Mouse (Mus musculus): ENCODE measurements around the gene Fcrl1.

Gene Fcrl1

DNA sequence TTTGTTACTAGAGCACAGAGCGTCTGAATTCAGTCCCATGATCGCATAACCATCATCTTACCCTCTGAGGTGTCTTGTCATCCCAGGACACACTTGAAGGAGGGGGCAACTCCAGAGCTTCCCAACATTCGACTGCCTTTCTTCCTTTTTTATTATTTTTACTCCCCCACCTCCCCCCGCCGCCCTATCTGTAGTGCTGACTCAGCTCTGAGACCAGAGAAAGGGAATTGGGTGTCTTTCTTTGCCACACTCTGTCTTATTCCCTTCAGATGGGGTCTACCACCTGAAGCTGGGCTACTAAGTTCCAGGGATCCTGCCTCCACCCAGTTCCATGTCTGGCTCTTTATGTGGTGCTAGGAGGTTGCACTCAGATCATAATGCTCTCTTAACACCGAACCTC, 34.4 kb downstream of the Fcrl1 start:
- DNase-seq (ENCODE audit: low spot score in 2 of 2), result no peak

DNA sequence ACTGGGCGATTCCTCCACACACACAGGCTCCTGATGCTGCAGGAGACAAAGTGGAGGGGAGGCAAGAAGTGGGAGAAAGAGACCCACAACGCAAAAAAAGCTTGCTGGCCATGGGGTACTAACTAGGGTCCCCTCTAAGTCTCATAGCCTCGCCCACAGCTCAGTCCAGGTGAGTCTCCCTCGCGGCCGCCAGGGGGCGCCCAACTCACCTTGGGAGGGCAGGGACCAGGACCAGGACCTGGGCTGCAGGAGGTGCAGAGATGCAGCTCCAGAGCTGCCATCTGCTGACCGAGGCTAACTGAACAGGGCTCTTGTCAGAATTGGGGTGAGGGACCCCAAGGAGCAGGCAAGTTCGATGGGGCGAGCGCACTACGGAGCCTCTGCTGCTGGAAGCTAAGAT, 35.0 kb downstream of the Fcrl1 start:
- no peak for DNase-seq (ENCODE audit: low spot score in 2 of 2)

DNA sequence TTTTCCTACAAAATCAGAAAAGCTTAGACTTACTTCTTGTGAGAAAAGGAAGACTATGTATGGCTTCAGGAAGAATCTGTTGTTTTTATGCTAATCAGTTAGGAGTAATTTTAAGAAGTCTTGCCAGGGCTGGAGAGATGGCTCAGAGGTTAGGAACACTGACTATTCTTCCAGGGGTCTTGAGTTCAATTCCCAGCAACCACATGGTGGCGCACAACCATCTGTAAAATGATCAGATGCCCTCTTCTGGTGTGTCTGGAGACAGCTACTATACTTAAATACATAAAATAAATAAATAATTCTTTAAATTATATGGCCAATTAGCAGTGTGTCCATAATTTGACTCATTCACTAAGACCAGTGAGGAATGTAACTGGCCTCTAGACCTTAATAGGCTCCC, 44.5 kb downstream of the Fcrl1 start:
- no peak for DNase-seq (ENCODE audit: low spot score in 2 of 2)

DNA sequence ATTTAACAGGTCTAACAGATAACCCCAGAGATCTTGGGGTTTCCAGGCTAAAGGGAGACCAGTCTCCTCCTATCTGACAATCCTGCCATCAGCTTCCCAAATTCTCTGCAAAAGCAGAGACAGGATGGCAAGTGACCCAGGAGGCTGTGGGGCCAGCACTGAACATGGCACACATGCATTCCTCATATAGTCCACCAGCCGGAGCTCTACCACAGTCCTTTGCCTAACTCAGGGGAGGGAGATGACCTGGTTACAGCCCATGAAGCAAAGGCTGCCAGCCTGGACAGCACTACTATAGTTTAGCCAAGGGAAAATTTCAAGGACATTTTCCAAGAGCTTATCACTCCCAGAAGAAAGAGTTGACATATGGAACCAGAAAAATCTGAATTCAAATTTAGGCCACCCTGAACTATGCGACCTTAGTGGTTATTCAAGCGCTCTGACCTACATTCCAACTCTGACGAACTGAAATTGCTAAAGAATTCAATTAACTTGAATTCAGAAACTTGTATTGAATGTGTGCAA, 46.3 kb downstream of the Fcrl1 start:
- no peak for DNase-seq (ENCODE audit: low spot score in 2 of 2)

DNA sequence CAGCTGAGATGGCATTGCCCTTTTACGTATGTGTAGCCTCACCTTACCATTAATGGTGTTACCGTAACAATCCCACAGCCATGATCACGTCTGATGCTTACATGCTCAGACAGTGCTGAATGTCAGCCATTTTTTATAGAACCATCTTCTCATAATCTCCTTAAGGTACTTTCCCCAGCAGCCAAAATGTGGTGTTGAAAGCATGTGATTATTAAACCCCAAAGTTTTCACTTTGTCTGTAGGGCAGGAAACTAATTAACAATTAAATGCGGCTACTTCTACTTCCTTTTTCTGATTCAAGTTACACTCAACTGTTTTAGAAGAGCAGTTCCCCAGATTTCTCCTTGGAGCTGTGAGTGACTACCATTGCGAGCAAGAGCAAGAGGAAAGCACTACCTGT, 59.3 kb downstream of the Fcrl1 start, which contains the start of gene Fcrl5:
Fcrl5 (plus strand) TSS at position 295 of the 400 bp plus-strand sequence.
- DNase-seq (ENCODE audit: low spot score in 2 of 2), result no peak

DNA sequence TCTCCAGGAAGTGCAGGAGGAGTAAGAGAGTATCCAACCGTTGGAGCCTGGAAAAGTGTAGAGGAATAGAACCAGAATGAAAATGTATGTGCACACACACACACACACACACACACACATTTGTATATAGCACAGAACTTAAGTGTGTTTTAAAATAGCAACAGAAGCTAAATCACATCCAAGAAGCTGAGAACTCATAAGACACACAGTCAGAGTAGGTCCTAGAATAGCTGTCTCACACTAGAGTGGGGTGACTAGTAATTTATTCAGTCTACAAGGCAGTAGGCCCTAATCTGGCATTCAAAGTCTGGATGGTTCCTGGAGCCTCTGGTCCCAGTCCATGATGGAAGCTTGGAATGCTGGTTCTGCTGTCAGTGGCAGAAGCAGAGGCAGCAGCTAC, 64.4 kb downstream of the Fcrl1 start:
- no peak for DNase-seq (ENCODE audit: low spot score in 2 of 2)

DNA sequence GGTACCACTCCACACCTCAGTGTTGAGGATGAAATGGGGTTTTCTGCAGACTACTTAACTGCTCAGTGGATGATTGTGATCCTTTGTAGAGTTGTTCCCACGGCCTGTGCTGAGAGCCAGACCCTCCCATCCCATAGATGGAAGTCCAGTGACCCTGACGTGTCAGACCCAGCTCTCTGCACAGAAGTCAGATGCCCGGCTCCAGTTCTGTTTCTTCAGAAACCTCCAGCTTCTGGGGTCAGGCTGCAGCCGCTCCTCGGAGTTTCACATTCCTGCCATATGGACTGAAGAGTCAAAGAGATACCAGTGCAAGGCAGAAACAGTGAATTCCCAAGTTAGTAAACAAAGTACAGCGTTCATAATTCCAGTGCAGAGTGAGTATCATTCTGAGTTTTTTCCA, 67.8 kb downstream of the Fcrl1 start:
- no peak for DNase-seq (ENCODE audit: low spot score in 2 of 2)
